13 mouse cellular contexts compared by ENCODE assay signal in the genomic region with DNA sequence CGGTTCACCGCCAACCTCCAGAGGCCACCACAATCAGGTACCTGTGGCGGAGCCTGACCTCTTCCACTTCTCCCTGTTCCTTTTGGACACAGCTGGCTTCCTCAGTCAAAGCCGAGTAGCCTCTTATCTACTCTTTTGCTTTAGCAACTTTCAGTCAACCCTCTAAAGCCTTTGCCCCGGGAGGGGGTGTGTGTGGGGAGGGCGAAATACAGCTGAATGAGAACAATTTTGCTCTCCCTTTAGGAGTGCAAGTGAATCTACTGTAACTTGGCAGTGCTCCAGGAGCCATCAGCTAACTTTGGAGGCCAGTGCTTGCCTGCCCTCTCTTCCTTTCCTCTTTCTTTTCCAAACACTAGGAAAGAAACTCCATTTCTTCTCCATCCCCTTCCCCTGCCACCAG.
DNase-seq lines count a peak whose midpoint lies in the region; ATAC-seq and TF ChIP-seq lines count a peak whose summit lies in the region.
"Had no signal": no experiment of that assay in that cellular context is flagged by ENCODE, and none has a peak within 500 bp of the region (broad histone marks: within the 10 kb centered on the region; RNA-seq: fewer than 3 reads in every experiment).

No protein-coding gene starts in this region.

- TF ChIP-seq CTCF in brain, embryonic 14.5 days (IDR thresholded peaks at IDR 0.05; ENCODE audit: borderline replicate concordance, extremely low read depth, insufficient read depth, insufficient read length) = no peak

- peaks cover 2% of the 10 kb centered on the region; the same call in 1 of the 2 replicates for H3K4me1 ChIP-seq in kidney, embryonic 14.5 days (ENCODE audit: control insufficient read depth, insufficient read depth, low read length)
- H3K4me1 ChIP-seq in kidney, embryonic 16.5 days (ENCODE audit: insufficient read depth, low read length) = peaks cover 10% of the 10 kb centered on the region
- H3K4me1 ChIP-seq: hindbrain, embryonic 10.5 days had no signal

- TF ChIP-seq POLR2A in brain, embryonic 14.5 days (IDR thresholded peaks at IDR 0.05; ENCODE audit: borderline replicate concordance, extremely low read depth, insufficient read depth, insufficient read length, poor library complexity, severe bottlenecking) = no peak

- H3K27me3 ChIP-seq in kidney, embryonic 14.5 days (ENCODE audit: control insufficient read depth, insufficient read depth, low read length) = no peaks in the 10 kb centered on the region
- H3K27me3 ChIP-seq in kidney, embryonic 16.5 days (ENCODE audit: insufficient read depth, low read length) = peaks cover 12% of the 10 kb centered on the region; the same call in 1 of the 2 replicates

- peak; percentile 18 for DNase-seq in cerebellum, adult 9-10 months
- no peak for DNase-seq in cerebellum, adult 11 months
- DNase-seq in kidney, adult 11 months = peak; percentile 34
- DNase-seq in brain, embryonic 14.5 days (ENCODE audit: low read depth) = peak; percentile 38
- no peak for DNase-seq in gastrocnemius, postnatal 14 days
- no peak for DNase-seq in right cerebral cortex, adult 2 months (ENCODE audit: low spot score in 2 of 2)
- DNase-seq: thymus, postnatal 14 days had no signal

- no peak overlapping the region for H3K4me2 ChIP-seq in kidney, embryonic 14.5 days (replicated peaks; ENCODE audit: low read depth, low read length)
- H3K4me2 ChIP-seq in kidney, embryonic 16.5 days (replicated peaks; ENCODE audit: low read depth, low read length) = no peak overlapping the region

- no peak for ATAC-seq in kidney, embryonic 14.5 days (ENCODE audit: low FRiP score, low TSS enrichment)
- peak; percentile 64 for ATAC-seq in kidney, embryonic 16.5 days (ENCODE audit: low FRiP score, low TSS enrichment)
- ATAC-seq: activated CD4-positive, CD25-positive, alpha-beta regulatory T cell, adult 4 months had no signal

- no peak overlapping the region; the same call in 1 of the 2 replicates for H3K27ac ChIP-seq in kidney, embryonic 14.5 days (ENCODE audit: low read depth, low read length)
- peak overlapping the region; percentile 68; the same call in 1 of the 2 replicates for H3K27ac ChIP-seq in kidney, embryonic 16.5 days (ENCODE audit: low read length)
- H3K27ac ChIP-seq: hindbrain, embryonic 10.5 days; layer of hippocampus, adult 2 months; liver, embryonic 14.5 days had no signal

- no peaks in the 10 kb centered on the region for H3K9me3 ChIP-seq in kidney, embryonic 14.5 days (ENCODE audit: control insufficient read depth, low read length)
- H3K9me3 ChIP-seq in kidney, embryonic 16.5 days (ENCODE audit: low read length) = no peaks in the 10 kb centered on the region

- no peaks in the 10 kb centered on the region for H3K36me3 ChIP-seq in kidney, embryonic 14.5 days (ENCODE audit: control insufficient read depth, insufficient read depth, low read length)
- no peaks in the 10 kb centered on the region for H3K36me3 ChIP-seq in kidney, embryonic 16.5 days (ENCODE audit: insufficient read depth, low read length)
- H3K36me3 ChIP-seq: hindbrain, embryonic 10.5 days had no signal

- intact Hi-C loops in gastrocnemius, postnatal 14 days (cut with DNase I; ENCODE audit: low total_unique reads) = loop anchor here (10.0 kb wide), 1 partner anchor 323 kb away; no protein-coding TSS in a partner anchor

- H3K4me3 ChIP-seq in kidney, embryonic 14.5 days (ENCODE audit: low read length) = no peak overlapping the region
- no peak overlapping the region for H3K4me3 ChIP-seq in kidney, embryonic 16.5 days (ENCODE audit: low read length)
- H3K4me3 ChIP-seq: hindbrain, embryonic 10.5 days; layer of hippocampus, adult 2 months had no signal

- H3K9ac ChIP-seq in kidney, embryonic 14.5 days (ENCODE audit: low read depth, low read length) = no peak overlapping the region
- no peak overlapping the region for H3K9ac ChIP-seq in kidney, embryonic 16.5 days (replicated peaks; ENCODE audit: low read length)
- H3K9ac ChIP-seq: liver, embryonic 14.5 days had no signal

- 49% methylated on average over 6 of the region's 6 CpGs for WGBS in kidney, embryonic 14.5 days
- 49% methylated on average over 6 of the region's 6 CpGs for WGBS in kidney, embryonic 16.5 days

Comparison
In these comparisons a context has a peak if more than half of its experiments do, and no peak if none do; other contexts are left out.
1. DNase-seq: peak in cerebellum, adult 9-10 months (single experiment), kidney, adult 11 months (single experiment) and brain, embryonic 14.5 days (single experiment); none in cerebellum, adult 11 months (single experiment), gastrocnemius, postnatal 14 days (single experiment) and right cerebral cortex, adult 2 months (0 of 2).